Mouse (Mus musculus) kidney, adult 2 months (tissue): ENCODE data around the gene Fxyd5. TPM values are rescaled to one million over a fixed set of nuclear protein-coding genes. Genes with fewer than 3 reads are reported as not detected.

Experiments used
- DNase-seq: peaks from one replicate; pipeline ENCODE4 v3.0.0; 2021
- H3K27ac ChIP-seq: fragments of 200-500 bp; 2 replicates; pipeline ENCODE4 v1.5.1; 2012; ENCODE audit warnings: low read depth, low read length, control low read depth, inconsistent platforms; ENCODE audit not compliant: insufficient read depth
- H3K27me3 ChIP-seq: fragments of 200-500 bp; replicated peaks from 2 replicates; pipeline ENCODE4 v1.6.1; 2012; ENCODE audit warnings: mild to moderate bottlenecking, moderate library complexity, low read length, inconsistent platforms; ENCODE audit not compliant: control insufficient read depth, insufficient read depth
- H3K36me3 ChIP-seq: fragments of 200-500 bp; 2 replicates; pipeline ENCODE4 v1.6.1; 2012; ENCODE audit warnings: mild to moderate bottlenecking, moderate library complexity, low read length, inconsistent platforms; ENCODE audit not compliant: control insufficient read depth, insufficient read depth
- H3K4me1 ChIP-seq: fragments of 200-500 bp; 2 replicates; pipeline ENCODE4 v1.6.1; 2011; ENCODE audit warnings: low read length; ENCODE audit not compliant: control insufficient read depth, insufficient read depth
- H3K4me3 ChIP-seq: fragments of 200-500 bp; 2 replicates; pipeline ENCODE4 v1.5.1; 2011; ENCODE audit warnings: mild to moderate bottlenecking, low read depth, low read length, control low read depth; ENCODE audit not compliant: insufficient read depth
- CTCF ChIP-seq: fragments of 200-500 bp; conservative IDR thresholded peaks from 2 replicates; pipeline ENCODE4 v1.5.1; 2011; ENCODE audit warnings: low read depth, mild to moderate bottlenecking, control low read depth, low read length, moderate library complexity, mixed read lengths; ENCODE audit not compliant: insufficient read depth, insufficient read length
- POLR2A ChIP-seq: fragments of 200-500 bp; IDR thresholded peaks from one replicate; pipeline ENCODE4 v1.6.1; 2011; ENCODE audit warnings: low read depth, low read length, control low read depth
- WGBS: fragments of 180-500 bp; shearing (Covaris S2); methylation state at CpG from one replicate; pipeline ENCODE4 v1.1.7; 2018; 5-methylcytosine and 5-hydroxymethylcytosine counted together
- polyA plus RNA-seq: library from polyadenylated mRNA; depleted of rRNA; stranded (reverse); fragments of >200 nt; gene quantifications from 2 replicates; pipeline ENCODE4 v1.2.3, GENCODE M21; 2012

Gene Fxyd5
- polyA plus RNA-seq, 1 experiment: 54.2 TPM

DNA sequence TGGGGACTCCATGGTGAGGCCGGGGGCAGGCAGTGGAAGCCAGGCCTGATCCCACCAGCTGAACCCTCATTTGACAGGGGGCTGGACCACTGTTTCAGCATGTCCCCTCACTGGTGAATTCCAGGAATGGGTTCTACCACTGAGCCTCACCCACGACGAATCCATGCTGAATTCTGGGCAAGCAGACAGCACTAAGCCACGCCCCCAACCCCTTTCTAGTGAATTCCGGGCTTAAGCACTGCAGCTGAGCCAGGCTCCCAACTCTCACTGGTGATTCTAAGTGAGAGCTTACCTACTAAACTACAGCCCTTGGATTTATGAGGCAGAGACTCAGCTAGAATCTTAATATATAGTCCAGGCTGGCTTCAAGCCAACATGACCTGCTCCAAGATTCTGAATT, 25.6 kb upstream of the Fxyd5 start:
- Histone ChIP-seq H3K4me3 (no peak overlapping the region), H3K4me1 (no peaks in the 10 kb centered on the region), H3K27ac (no peak overlapping the region), H3K36me3 (no peaks in the 10 kb centered on the region), H3K27me3 (no peaks in the 10 kb centered on the region)
- WGBS: 40% methylated on average over 5 of the region's 5 CpGs
- TF ChIP-seq CTCF (no peak), POLR2A (no peak)
- DNase-seq: no peak

DNA sequence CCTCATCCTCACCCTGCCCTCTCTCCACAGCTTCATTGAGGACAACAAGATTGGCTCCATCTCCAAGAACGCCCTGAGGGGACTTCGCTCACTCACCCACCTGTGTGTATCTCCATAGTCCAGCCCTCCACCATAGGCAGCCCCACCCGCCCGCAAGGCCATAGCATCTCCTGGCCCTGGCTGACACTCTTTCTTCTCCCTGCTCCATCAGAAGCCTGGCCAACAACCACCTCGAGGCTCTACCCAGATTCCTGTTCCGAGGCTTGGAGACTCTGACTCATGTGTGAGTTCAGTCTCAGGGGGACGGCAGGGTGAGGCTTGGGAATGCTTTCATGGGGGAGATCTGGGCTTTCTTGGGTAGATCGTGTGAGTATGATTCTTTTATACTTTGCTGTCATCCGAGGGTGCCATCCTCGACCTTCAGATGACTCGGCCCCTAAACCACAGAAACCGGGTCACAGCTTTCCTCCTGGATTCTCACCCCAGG, 20.8 kb upstream of the Fxyd5 start:
- no peak for DNase-seq
- 84% methylated on average over 12 of the region's 12 CpGs for WGBS
- H3K27me3 ChIP-seq: no peaks in the 10 kb centered on the region
- H3K36me3 ChIP-seq: no peaks in the 10 kb centered on the region
- H3K4me1 ChIP-seq: no peaks in the 10 kb centered on the region
- no peak overlapping the region for H3K4me3 ChIP-seq
- H3K27ac ChIP-seq: no peak overlapping the region
- TF ChIP-seq POLR2A: no peak
- TF ChIP-seq CTCF: no peak

DNA sequence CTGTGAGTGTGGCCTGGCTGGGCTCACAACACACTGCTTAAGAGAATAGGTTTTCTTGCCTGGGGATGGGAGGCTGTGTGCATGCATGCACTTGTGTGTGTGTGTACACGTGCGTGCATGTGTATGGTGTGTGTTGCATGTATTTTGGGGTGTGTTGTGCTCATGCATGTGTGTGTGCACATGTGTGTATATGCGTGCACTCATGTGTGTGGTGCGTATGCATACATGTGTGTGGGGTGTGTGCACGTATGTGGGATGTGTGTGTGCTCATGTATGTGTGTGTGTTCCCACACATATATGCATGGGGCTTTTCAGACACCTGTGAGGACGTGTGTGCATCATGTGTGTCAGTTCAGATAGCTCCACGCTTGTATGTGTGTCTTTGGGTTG, 18.3 kb upstream of the Fxyd5 start:
- 93% methylated on average over 7 of the region's 7 CpGs for WGBS
- Histone ChIP-seq H3K36me3 (no peaks in the 10 kb centered on the region), H3K27me3 (no peaks in the 10 kb centered on the region), H3K27ac (no peak overlapping the region), H3K4me3 (no peak overlapping the region), H3K4me1 (no peaks in the 10 kb centered on the region)
- DNase-seq: no peak
- no peak for TF ChIP-seq CTCF
- TF ChIP-seq POLR2A: no peak

DNA sequence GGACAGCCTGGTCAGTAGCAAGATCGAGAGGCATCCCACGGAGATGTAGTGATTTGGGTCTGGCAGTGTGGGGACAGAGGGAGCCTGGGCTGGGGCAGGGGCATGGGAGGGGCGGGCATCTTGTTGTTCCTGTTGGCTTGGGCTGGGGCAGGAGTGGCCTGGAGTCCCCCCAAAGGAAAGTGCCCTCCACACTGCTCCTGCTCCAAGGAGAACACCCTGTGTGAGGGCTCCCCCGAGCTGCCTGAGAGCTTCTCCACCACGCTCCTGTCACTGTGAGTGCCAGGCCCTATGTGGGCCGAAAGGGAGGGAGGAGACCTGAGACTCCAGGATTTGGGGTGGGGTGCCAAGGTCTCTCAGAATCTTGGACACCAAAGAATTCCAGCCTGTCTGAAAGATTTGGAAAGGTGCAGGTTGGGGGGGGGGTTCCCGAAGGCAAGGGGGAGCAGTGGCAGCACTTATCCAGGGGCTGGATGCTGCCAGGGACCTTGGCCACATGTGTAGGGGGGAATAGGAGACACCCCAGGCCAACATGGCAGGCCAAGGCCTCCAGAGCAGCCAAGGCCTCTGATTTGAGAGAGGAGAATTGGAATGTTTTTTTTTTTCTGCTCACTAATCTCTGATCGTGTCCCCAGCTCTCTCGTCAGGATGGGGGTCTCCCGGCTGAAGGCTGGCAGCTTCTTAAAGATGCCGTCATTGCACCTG, 17.8 kb upstream of the Fxyd5 start:
- 81% methylated on average over 11 of the region's 11 CpGs for WGBS
- Histone ChIP-seq H3K27ac (no peak overlapping the region), H3K27me3 (no peaks in the 10 kb centered on the region), H3K36me3 (no peaks in the 10 kb centered on the region), H3K4me3 (no peak overlapping the region), H3K4me1 (no peaks in the 10 kb centered on the region)
- TF ChIP-seq POLR2A (no peak), CTCF (no peak)
- no peak for DNase-seq

- TF ChIP-seq CTCF (peak; percentile 95), POLR2A (no peak)
- Histone ChIP-seq H3K4me3 (no peak within 1 kb of the TSS), H3K27me3 (no peaks in the 10 kb centered on the region), H3K36me3 (no peaks in the 10 kb centered on the region), H3K4me1 (no peaks in the 10 kb centered on the region), H3K27ac (no peak within 1 kb of the TSS)
- 2% methylated on average over 2 of the region's 2 CpGs for WGBS
- DNase-seq: peak; percentile 81
Measured at GRCm38 (mm10) chr7:31059108-31059507, 16.8 kb upstream of the Fxyd5 start, which contains the start of gene Lgi4. Gene Lgi4, plus strand, starts transcription at chr7:31059342.

- no peak overlapping the region for H3K27ac ChIP-seq
- 92% methylated on average over 6 of the region's 6 CpGs for WGBS
- no peak for DNase-seq
Measured at GRCm38 (mm10) chr7:31058211-31058610, 15.9 kb upstream of the Fxyd5 start.

GRCm38 (mm10) chr7:31057730-31058129, 15.4 kb upstream of the Fxyd5 start:
- H3K27ac ChIP-seq: no peak overlapping the region
- no peaks in the 10 kb centered on the region for H3K27me3 ChIP-seq
- 69% methylated on average over 5 of the region's 5 CpGs for WGBS
- no peaks in the 10 kb centered on the region for H3K36me3 ChIP-seq
- DNase-seq: no peak
- no peak for TF ChIP-seq CTCF
- TF ChIP-seq POLR2A: no peak
- H3K4me3 ChIP-seq: no peak overlapping the region
- H3K4me1 ChIP-seq: no peaks in the 10 kb centered on the region

More at GRCm38 (mm10) chr7:31058211-31058610, 15.9 kb upstream of the Fxyd5 start:
- Histone ChIP-seq H3K4me1 (no peaks in the 10 kb centered on the region), H3K36me3 (no peaks in the 10 kb centered on the region), H3K27me3 (no peaks in the 10 kb centered on the region), H3K4me3 (no peak overlapping the region)
- TF ChIP-seq CTCF (no peak), POLR2A (no peak)

DNA sequence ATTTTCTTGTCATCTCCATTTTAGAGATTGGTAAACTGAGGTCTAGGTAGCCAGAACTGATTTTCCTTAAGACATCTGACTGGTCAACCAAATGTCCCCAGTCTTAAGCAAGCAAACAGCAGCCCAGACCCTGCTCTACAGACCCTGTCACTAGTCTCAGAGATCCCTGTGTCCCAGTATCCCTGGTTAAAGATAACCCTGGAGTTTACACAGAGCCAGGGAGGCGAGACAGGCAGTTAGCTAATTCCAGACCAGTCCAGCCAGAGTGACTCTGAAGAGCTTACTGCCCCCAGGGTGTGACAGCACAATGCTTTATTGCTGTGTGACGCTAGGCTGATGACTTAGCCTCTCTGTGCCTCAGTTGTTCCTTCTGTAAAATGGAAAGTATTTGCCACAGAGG, 14.8 kb upstream of the Fxyd5 start, which contains the start of gene Fxyd1:
TSS of gene Fxyd1 (minus strand) at position 129 of the 400 bp plus-strand sequence.
- TF ChIP-seq POLR2A (no peak), CTCF (no peak)

More for the DNA sequence above, 14.8 kb upstream of the Fxyd5 start, which contains the start of gene Fxyd1:
- DNase-seq: no peak
- H3K27ac ChIP-seq: 0 out of 2 replicates have a peak within 1 kb of the TSS, but pooled peaks have one; percentile 17
- no peaks in the 10 kb centered on the region for H3K27me3 ChIP-seq
- no peak within 1 kb of the TSS for H3K4me3 ChIP-seq
- no peaks in the 10 kb centered on the region for H3K4me1 ChIP-seq
- no peaks in the 10 kb centered on the region for H3K36me3 ChIP-seq
- 75% methylated on average over 2 of the region's 2 CpGs for WGBS
